Mouse (Mus musculus) heart, adult 2 months (tissue): ENCODE measurements around the gene March9.

ENCODE experiments used
- CTCF ChIP-seq: fragments of 200-600 bp; IDR thresholded peaks from 2 replicates; pipeline ENCODE4 v1.8.1; 2022; ENCODE audit warnings: antibody characterized with exemption, mild to moderate bottlenecking, moderate library complexity
- POLR2A ChIP-seq: fragments of 200-500 bp; IDR thresholded peaks from 2 replicates; pipeline ENCODE4 v1.6.1; 2011; ENCODE audit warnings: mild to moderate bottlenecking, low read depth, low read length, control low read depth; ENCODE audit not compliant: insufficient read depth

- no peak for TF ChIP-seq CTCF
- TF ChIP-seq POLR2A, result no peak
Measured at GRCm38 (mm10) chr10:127059968-127060916, at the start of gene March9.
